Mouse (Mus musculus) megakaryocyte, embryonic 14.5 days (primary cell): ENCODE data around the gene Relb.

ENCODE experiments used
- FLI1 ChIP-seq: IDR thresholded peaks from 2 replicates; pipeline ENCODE4 v1.6.1; 2012; ENCODE audit warnings: low read length, inconsistent platforms, mixed read lengths
- GATA1 ChIP-seq: IDR thresholded peaks from 3 replicates; pipeline ENCODE4 v1.6.1; 2012; ENCODE audit warnings: mixed read lengths, low read length, inconsistent platforms, borderline replicate concordance

DNA sequence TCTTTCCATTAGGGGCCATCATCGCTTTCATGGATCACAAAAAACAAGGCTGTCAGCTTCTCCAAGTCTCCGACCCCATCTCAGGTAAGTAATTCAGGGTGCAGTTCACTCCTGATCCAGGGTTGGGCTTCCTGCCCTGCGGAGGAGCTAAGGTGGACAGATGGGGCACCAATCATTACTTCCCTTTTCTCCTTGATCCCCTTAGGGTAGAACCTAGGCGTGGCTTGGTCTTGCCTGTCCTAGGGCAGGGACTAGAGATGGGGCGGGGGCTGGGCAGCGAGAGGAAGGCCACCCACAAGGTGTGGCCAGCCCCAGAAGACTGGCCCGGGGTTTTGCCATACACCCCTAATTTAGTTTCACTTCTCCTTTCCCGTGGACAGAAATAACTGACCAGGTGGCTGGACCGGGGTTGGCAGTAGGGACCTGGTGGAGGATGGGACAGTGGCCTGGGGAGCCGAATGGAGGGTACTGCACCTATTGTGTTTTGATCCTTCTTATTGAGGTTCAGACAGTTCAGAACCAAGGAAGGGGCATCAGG lies 51.3 kb downstream of the Relb start:
- TF ChIP-seq GATA1 (no peak), FLI1 (no peak)
